Mouse (Mus musculus): Measurements from ENCODE around the gene Acvr1.

DNA sequence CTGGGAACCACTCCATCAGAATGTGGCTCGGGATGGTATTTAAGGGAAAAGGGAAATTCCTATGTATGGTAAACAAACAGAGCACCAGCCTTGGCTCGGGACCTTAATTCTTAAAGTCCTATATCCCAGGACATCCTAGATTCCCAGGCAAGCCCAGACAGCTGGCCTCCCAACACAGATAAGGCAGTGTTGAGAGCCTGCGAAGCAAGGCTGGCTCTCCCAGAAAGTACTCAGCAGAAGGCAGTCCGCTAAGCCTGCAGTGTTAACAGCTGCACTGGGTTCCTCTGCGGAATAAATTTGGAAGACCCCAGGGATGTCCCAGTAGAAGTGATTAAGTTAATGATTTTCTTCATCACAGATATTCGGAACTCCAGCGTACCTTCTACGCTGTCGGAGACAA is 16.5 kb downstream of the Acvr1 start:
- TF ChIP-seq CTCF (conservative IDR thresholded peaks at IDR 0.05; ENCODE audit: low read length) (no peak), POU5F1 (IDR thresholded peaks at IDR 0.05; ENCODE audit: borderline replicate concordance, low read length) (no peak), NANOG (IDR thresholded peaks at IDR 0.05; ENCODE audit: borderline replicate concordance, low read length) (no peak)
